Mouse (Mus musculus): ENCODE results near the gene Jazf1. TPM values are rescaled to one million over a fixed set of nuclear protein-coding genes. Genes with fewer than 3 reads are reported as not detected.
A peak's percentile ranks its signal among the peaks of the same experiment; 100 is the strongest.

The Jazf1 gene
- not detected in 2 replicates for polyA plus RNA-seq (2012; ENCODE audit: insufficient read depth, low replicate concordance)

GRCm38 (mm10) chr6:53067989-53068874 lies at the start of gene Jazf1:
Gene Jazf1, minus strand, starts transcription at chr6:53068631.
- TF ChIP-seq GATA1 (IDR thresholded peaks at IDR 0.05; ENCODE audit: borderline replicate concordance, low read length) (no peak), FLI1 (IDR thresholded peaks at IDR 0.05; ENCODE audit: low read length) (no peak)
- Histone ChIP-seq H3K27me3 (replicated peaks) (peaks cover 64% of the 10 kb centered on the region), H3K4me3 (replicated peaks) (peak within 1 kb of the TSS; percentile 92), H3K4me1 (peaks cover 14% of the 10 kb centered on the region), H3K9me3 (0 out of 2 replicates have a peak, but pooled peaks cover 2% of the 10 kb centered on the region), H3K36me3 (replicated peaks; ENCODE audit: low read length) (no peaks in the 10 kb centered on the region)

- H3K4me3 ChIP-seq (replicated peaks), result no peak overlapping the region
- H3K9me3 ChIP-seq, result no peaks in the 10 kb centered on the region
- H3K27me3 ChIP-seq (replicated peaks), result peaks cover 6% of the 10 kb centered on the region
- H3K4me1 ChIP-seq, result peaks cover 28% of the 10 kb centered on the region
- TF ChIP-seq GATA1 (IDR thresholded peaks at IDR 0.05; ENCODE audit: borderline replicate concordance, low read length) (no peak), FLI1 (IDR thresholded peaks at IDR 0.05; ENCODE audit: low read length) (no peak)
- H3K36me3 ChIP-seq (replicated peaks; ENCODE audit: low read length), result no peaks in the 10 kb centered on the region
Measured at GRCm38 (mm10) chr6:53117855-53118254, 49.4 kb upstream of the Jazf1 start.

GRCm38 (mm10) chr6:53086879-53087278 lies 18.4 kb upstream of the Jazf1 start:
- H3K27me3 ChIP-seq (replicated peaks), result peaks cover 40% of the 10 kb centered on the region
- 0 out of 2 replicates have a peak, but pooled peaks cover 5% of the 10 kb centered on the region for H3K4me1 ChIP-seq
- no peaks in the 10 kb centered on the region for H3K9me3 ChIP-seq
- TF ChIP-seq FLI1 (IDR thresholded peaks at IDR 0.05; ENCODE audit: low read length), result no peak
- TF ChIP-seq GATA1 (IDR thresholded peaks at IDR 0.05; ENCODE audit: borderline replicate concordance, low read length), result no peak
- H3K4me3 ChIP-seq (replicated peaks), result no peak overlapping the region
- no peaks in the 10 kb centered on the region for H3K36me3 ChIP-seq (replicated peaks; ENCODE audit: low read length)

GRCm38 (mm10) chr6:53081241-53081640 lies 12.8 kb upstream of the Jazf1 start:
- no peaks in the 10 kb centered on the region for H3K36me3 ChIP-seq (replicated peaks; ENCODE audit: low read length)
- no peaks in the 10 kb centered on the region for H3K9me3 ChIP-seq
- TF ChIP-seq GATA1 (IDR thresholded peaks at IDR 0.05; ENCODE audit: borderline replicate concordance, low read length), result no peak
- no peak for TF ChIP-seq FLI1 (IDR thresholded peaks at IDR 0.05; ENCODE audit: low read length)
- no peak overlapping the region for H3K4me3 ChIP-seq (replicated peaks)
- peaks cover 33% of the 10 kb centered on the region for H3K27me3 ChIP-seq (replicated peaks)
- no peaks in the 10 kb centered on the region for H3K4me1 ChIP-seq

- TF ChIP-seq GATA1 (IDR thresholded peaks at IDR 0.05; ENCODE audit: borderline replicate concordance, low read length) (no peak), FLI1 (IDR thresholded peaks at IDR 0.05; ENCODE audit: low read length) (no peak)
- no peaks in the 10 kb centered on the region for H3K4me1 ChIP-seq
- peaks cover 28% of the 10 kb centered on the region for H3K27me3 ChIP-seq (replicated peaks)
- no peak overlapping the region for H3K4me3 ChIP-seq (replicated peaks)
- H3K36me3 ChIP-seq (replicated peaks; ENCODE audit: low read length), result no peaks in the 10 kb centered on the region
- peaks cover 12% of the 10 kb centered on the region for H3K9me3 ChIP-seq
Measured at GRCm38 (mm10) chr6:53078671-53079070, 10.2 kb upstream of the Jazf1 start.

GRCm38 (mm10) chr6:53071732-53072131 lies 3.3 kb upstream of the Jazf1 start:
- H3K4me3 ChIP-seq (replicated peaks), result no peak overlapping the region
- H3K27me3 ChIP-seq (replicated peaks), result peaks cover 60% of the 10 kb centered on the region
- peaks cover 12% of the 10 kb centered on the region for H3K4me1 ChIP-seq
- H3K36me3 ChIP-seq (replicated peaks; ENCODE audit: low read length), result no peaks in the 10 kb centered on the region
- TF ChIP-seq GATA1 (IDR thresholded peaks at IDR 0.05; ENCODE audit: borderline replicate concordance, low read length) (no peak), FLI1 (IDR thresholded peaks at IDR 0.05; ENCODE audit: low read length) (no peak)
- peaks cover 14% of the 10 kb centered on the region for H3K9me3 ChIP-seq

- H3K36me3 ChIP-seq (replicated peaks; ENCODE audit: low read length), result no peaks in the 10 kb centered on the region
- H3K4me3 ChIP-seq (replicated peaks), result no peak overlapping the region
- H3K4me1 ChIP-seq, result peaks cover 12% of the 10 kb centered on the region
- peaks cover 65% of the 10 kb centered on the region for H3K27me3 ChIP-seq (replicated peaks)
- no peak for TF ChIP-seq GATA1 (IDR thresholded peaks at IDR 0.05; ENCODE audit: borderline replicate concordance, low read length)
- no peak for TF ChIP-seq FLI1 (IDR thresholded peaks at IDR 0.05; ENCODE audit: low read length)
- H3K9me3 ChIP-seq, result peaks cover 5% of the 10 kb centered on the region; the same call in 1 of the 2 replicates
Measured at GRCm38 (mm10) chr6:53069976-53070575, 1.6 kb upstream of the Jazf1 start.

- 0 out of 2 replicates have a peak, but pooled peaks cover 2% of the 10 kb centered on the region for H3K9me3 ChIP-seq
- TF ChIP-seq GATA1 (IDR thresholded peaks at IDR 0.05; ENCODE audit: borderline replicate concordance, low read length), result no peak
- no peak for TF ChIP-seq FLI1 (IDR thresholded peaks at IDR 0.05; ENCODE audit: low read length)
- peaks cover 14% of the 10 kb centered on the region for H3K4me1 ChIP-seq
- H3K27me3 ChIP-seq (replicated peaks), result peaks cover 63% of the 10 kb centered on the region
- H3K4me3 ChIP-seq (replicated peaks), result peak overlapping the region; percentile 92
- H3K36me3 ChIP-seq (replicated peaks; ENCODE audit: low read length), result no peaks in the 10 kb centered on the region
Measured at GRCm38 (mm10) chr6:53068875-53069178, 396 bp upstream of the Jazf1 start.

- TF ChIP-seq FLI1 (IDR thresholded peaks at IDR 0.05; ENCODE audit: low read length) (no peak), GATA1 (IDR thresholded peaks at IDR 0.05; ENCODE audit: borderline replicate concordance, low read length) (no peak)
- Histone ChIP-seq H3K27me3 (replicated peaks) (peaks cover 61% of the 10 kb centered on the region), H3K4me1 (peaks cover 14% of the 10 kb centered on the region), H3K9me3 (0 out of 2 replicates have a peak, but pooled peaks cover 2% of the 10 kb centered on the region), H3K36me3 (replicated peaks; ENCODE audit: low read length) (no peaks in the 10 kb centered on the region), H3K4me3 (replicated peaks) (peak overlapping the region; percentile 92)
Measured at GRCm38 (mm10) chr6:53067446-53067988, 914 bp downstream of the Jazf1 start.

Data from megakaryocyte, embryonic 14.5 days (primary cell).